Mouse (Mus musculus) T-cell, adult 2 months (primary cell): ENCODE measurements around the gene Ttc39b.

Source experiments
- DNase-seq: peaks from one replicate; pipeline ENCODE4 v3.0.0; 2022; ENCODE audit warnings: low spot score

Ttc39b gene

GRCm38 (mm10) chr4:83317826-83318348, 6.2 kb downstream of the Ttc39b start:
- no peak for DNase-seq

- no peak for DNase-seq
These were observed 7.3 kb downstream of the Ttc39b start for GRCm38 (mm10) chr4:83316718-83317117.

GRCm38 (mm10) chr4:83315930-83316329, 8.1 kb downstream of the Ttc39b start:
- peak; percentile 9 for DNase-seq

- DNase-seq, result peak; percentile 58
These were observed 8.9 kb downstream of the Ttc39b start for GRCm38 (mm10) chr4:83314922-83315881.

GRCm38 (mm10) chr4:83314261-83314793, 9.7 kb downstream of the Ttc39b start:
- peak; percentile 58 for DNase-seq

- no peak for DNase-seq
These were observed 11.7 kb downstream of the Ttc39b start for GRCm38 (mm10) chr4:83312336-83312735.

- DNase-seq, result no peak
These were observed 12.6 kb downstream of the Ttc39b start for GRCm38 (mm10) chr4:83311481-83311880.

- no peak for DNase-seq
These were observed 13.1 kb downstream of the Ttc39b start for GRCm38 (mm10) chr4:83310990-83311389.

- no peak for DNase-seq
These were observed 15.1 kb downstream of the Ttc39b start for GRCm38 (mm10) chr4:83308914-83309313.

GRCm38 (mm10) chr4:83307686-83308469, 16.2 kb downstream of the Ttc39b start:
- DNase-seq, result no peak

GRCm38 (mm10) chr4:83306879-83307278, 17.2 kb downstream of the Ttc39b start:
- DNase-seq, result no peak

- DNase-seq, result no peak
These were observed 19.0 kb downstream of the Ttc39b start for GRCm38 (mm10) chr4:83305099-83305498.

- DNase-seq, result peak; percentile 74
These were observed 20.9 kb downstream of the Ttc39b start for GRCm38 (mm10) chr4:83302887-83303827.

- DNase-seq, result no peak
These were observed 21.8 kb downstream of the Ttc39b start for GRCm38 (mm10) chr4:83302123-83302737.

GRCm38 (mm10) chr4:83301713-83302112, 22.3 kb downstream of the Ttc39b start:
- DNase-seq, result no peak

- no peak for DNase-seq
These were observed 39.2 kb downstream of the Ttc39b start for GRCm38 (mm10) chr4:83284768-83285350.

- DNase-seq, result no peak
These were observed 39.9 kb downstream of the Ttc39b start for GRCm38 (mm10) chr4:83283973-83284767.

- DNase-seq, result no peak
These were observed 41.6 kb downstream of the Ttc39b start for GRCm38 (mm10) chr4:83282424-83282823.

- no peak for DNase-seq
These were observed 44.8 kb downstream of the Ttc39b start for GRCm38 (mm10) chr4:83279236-83279635.

GRCm38 (mm10) chr4:83274241-83274640, 49.8 kb downstream of the Ttc39b start:
- no peak for DNase-seq
